Mouse (Mus musculus) lung, postnatal 4 days (tissue): Measurements from ENCODE around the gene Cd84.
"Not testable (repeated sequence)": the region's sequence is repeated elsewhere in the genome, so short reads cannot be mapped to it uniquely, and the experiment has no call there.

Experiments used
- DNase-seq, 2 experiments: peaks; one replicate each; pipeline ENCODE4 v3.0.0; 2021

Cd84 gene

GRCm38 (mm10) chr1:171839488-171839887 is at the start of gene Cd84:
Gene Cd84, plus strand, starts transcription at chr1:171839697.
- DNase-seq = no peak

- DNase-seq = no peak
Measured at GRCm38 (mm10) chr1:171791491-171791890, 48.0 kb upstream of the Cd84 start.

DNA sequence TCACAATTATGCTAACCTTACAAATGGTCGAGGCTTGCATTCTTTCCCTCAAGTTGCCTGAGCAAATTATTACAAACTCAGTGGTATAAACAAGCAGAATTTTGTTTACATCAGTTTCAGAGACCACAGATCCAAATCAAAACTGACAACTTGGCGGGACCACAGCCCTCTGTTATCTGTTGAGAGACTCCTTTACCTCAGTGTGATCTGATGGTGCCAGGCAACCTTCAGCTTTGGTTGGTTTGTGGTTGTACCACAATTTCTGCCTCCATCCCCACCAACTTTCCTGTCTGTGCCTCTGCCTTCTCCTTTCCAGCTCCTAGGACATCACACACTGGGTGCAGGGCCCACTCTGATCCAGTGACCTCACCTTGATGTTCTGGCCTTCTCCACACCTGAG is 43.3 kb upstream of the Cd84 start:
- no peak for DNase-seq

- DNase-seq = no peak
Measured at GRCm38 (mm10) chr1:171797840-171798239, 41.7 kb upstream of the Cd84 start.

DNA sequence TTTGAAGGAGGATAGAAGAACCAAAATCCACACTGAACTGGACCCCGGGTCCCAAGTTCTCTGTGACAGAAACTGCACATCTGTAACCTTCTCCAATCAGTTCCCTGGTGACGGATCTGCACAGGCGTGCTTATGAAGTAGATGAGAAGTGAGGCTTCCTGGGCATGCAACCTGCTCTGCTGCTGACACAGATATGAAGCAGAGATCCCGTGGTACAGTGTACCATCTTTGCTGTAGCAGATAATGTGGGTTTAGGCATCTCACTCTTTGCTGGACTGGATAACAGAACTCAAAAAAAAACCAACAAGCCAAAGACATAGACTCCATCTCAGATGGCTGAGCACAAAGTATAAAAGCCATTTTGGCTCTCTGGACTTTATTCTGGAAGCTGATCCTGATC is 39.8 kb upstream of the Cd84 start:
- no peak for DNase-seq

- DNase-seq = not testable (repeated sequence)
Measured at GRCm38 (mm10) chr1:171811048-171811447, 28.4 kb upstream of the Cd84 start.

GRCm38 (mm10) chr1:171815545-171816439 is 23.7 kb upstream of the Cd84 start:
- DNase-seq = peak in 1 of 2 experiments; percentile 39

DNA sequence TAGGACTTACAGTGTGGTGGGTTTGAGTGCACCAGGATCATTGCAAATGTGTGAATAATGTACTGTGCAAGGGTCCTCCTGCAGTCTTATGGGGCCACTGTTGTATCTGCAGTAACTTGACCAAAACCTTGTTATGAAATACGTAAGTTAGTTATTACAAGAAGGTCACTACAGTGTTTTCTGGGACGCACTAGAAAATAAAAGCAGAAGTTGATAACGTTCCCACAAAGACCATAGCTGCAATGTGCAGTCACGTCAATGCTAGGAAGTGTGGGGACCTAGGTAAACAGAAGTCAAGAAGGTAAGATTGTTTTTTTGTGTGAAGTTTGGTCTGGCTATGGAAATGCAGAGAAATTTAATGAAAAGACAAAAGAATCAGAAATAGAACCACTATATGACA is 22.5 kb upstream of the Cd84 start:
- DNase-seq = no peak

GRCm38 (mm10) chr1:171821331-171821730 is 18.2 kb upstream of the Cd84 start:
- no peak for DNase-seq

DNA sequence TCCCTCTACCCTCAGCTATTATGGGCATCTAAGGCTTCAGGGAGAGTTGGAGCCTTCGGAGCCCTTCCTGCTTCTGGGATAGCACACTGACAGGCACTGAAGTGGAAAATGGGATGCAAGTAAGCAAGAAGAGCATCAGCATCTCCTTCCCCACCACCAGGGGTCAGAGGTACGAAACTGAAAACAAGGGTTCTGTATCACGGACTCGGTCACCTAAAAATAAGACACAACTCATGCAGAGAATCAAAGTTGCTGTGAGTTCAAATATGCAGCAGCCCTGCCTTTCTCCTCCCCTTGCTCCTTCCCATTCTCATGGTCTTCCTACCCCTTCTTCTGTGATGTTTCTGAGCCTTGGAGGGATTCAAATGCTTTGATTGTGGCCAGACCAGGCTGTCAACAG is 14.0 kb upstream of the Cd84 start:
- DNase-seq = no peak

GRCm38 (mm10) chr1:171826164-171826563 is 13.3 kb upstream of the Cd84 start:
- no peak for DNase-seq

- DNase-seq = no peak
Measured at GRCm38 (mm10) chr1:171827674-171828073, 11.8 kb upstream of the Cd84 start.

GRCm38 (mm10) chr1:171840450-171841023 is 1.0 kb downstream of the Cd84 start:
- DNase-seq = peak in 1 of 2 experiments; percentile 20

DNA sequence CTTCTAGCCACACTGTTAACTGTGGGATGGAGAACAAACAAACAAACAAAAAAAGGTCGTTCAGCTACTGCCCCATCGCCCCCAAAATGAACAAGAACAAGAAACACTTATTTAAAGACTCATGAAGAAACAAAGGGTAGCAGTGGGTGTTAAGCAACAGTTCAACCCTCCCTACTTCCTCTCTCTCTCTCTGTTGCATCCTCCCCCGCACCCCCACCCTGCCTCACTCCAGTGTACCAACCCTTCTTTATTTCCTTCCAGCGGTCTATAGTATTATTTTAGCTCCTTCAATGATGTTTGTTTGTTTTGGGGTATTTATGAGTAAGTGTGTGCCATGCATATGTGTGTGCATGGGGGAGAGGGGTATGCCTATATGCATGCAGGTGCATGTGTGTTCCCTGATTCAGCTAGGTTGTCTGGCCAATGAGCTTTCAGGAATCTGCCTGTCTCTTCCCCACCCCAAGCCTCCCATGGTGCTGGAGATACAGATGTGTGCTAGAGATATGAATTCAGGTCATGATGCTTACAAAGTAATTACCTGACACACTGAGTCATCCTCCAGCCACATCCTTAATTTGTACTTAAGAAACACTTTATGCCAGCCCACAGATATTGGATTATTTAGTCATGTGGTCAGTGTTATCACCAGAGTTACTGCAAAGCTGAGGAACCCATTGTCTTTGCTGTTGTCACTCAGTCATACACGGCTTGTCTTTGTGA is 5.7 kb downstream of the Cd84 start:
- peak in 1 of 2 experiments; percentile 34 for DNase-seq

DNA sequence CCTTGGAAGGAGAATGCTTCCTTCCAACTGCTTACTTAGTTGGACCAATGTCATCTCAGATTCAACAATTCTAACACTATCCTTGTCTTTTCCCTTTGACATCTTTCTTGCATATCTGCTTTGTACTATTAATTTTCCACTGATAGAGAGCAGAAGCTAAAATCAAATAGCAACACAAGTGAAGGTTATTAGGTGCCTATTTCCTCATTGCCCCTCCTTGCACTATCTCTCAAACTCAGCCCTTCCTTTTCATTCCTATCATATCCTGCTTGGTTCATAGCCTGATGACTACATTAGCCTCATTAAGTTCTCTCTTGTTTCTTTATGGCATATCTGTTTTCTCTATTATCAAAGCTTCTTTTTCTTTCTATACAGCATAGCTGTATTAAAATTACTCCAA is 8.7 kb downstream of the Cd84 start:
- DNase-seq = no peak

DNA sequence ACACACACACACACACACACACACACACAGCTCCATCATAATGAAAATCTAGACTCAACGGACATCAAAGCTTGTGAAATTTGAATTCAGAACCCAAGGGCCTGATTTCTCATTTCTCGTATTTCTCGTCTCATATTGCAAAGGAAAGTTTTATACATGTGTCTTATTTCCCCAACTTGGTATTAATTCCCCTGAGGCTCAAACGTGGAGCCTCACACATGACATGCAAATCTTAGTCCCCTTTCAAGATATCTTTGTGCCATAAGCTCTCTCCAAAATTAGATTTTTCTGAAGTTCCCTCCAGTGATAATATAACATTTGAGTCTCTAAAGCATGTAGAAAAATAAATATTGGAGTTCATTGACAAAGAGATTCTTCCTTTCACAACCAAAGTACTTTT is 9.3 kb downstream of the Cd84 start:
- DNase-seq = no peak

GRCm38 (mm10) chr1:171849454-171849853 is 10.0 kb downstream of the Cd84 start:
- DNase-seq = peak; percentile 52 to 56

GRCm38 (mm10) chr1:171865467-171865866 is 26.0 kb downstream of the Cd84 start:
- no peak for DNase-seq

GRCm38 (mm10) chr1:171886989-171887388 is 47.5 kb downstream of the Cd84 start:
- no peak for DNase-seq

- not testable (repeated sequence) for DNase-seq
Measured at GRCm38 (mm10) chr1:171895364-171895763, 55.9 kb downstream of the Cd84 start, which contains the start of gene Gm10521. Gene Gm10521, plus strand, starts transcription at chr1:171895664.

- DNase-seq = no peak
Measured at GRCm38 (mm10) chr1:171904011-171904410, 64.5 kb downstream of the Cd84 start.

- no peak for DNase-seq
Measured at GRCm38 (mm10) chr1:171915638-171916458, 76.4 kb downstream of the Cd84 start.
